Mouse (Mus musculus) kidney, adult 2 months (tissue): Measurements from ENCODE around the gene Cd300lg. TPM values are rescaled to one million over a fixed set of nuclear protein-coding genes. Genes with fewer than 3 reads are reported as not detected.

Experiments used
- DNase-seq: peaks from one replicate; pipeline ENCODE4 v3.0.0; 2021
- H3K27ac ChIP-seq: fragments of 200-500 bp; 2 replicates; pipeline ENCODE4 v1.5.1; 2012; ENCODE audit warnings: low read depth, low read length, control low read depth, inconsistent platforms; ENCODE audit not compliant: insufficient read depth
- H3K27me3 ChIP-seq: fragments of 200-500 bp; replicated peaks from 2 replicates; pipeline ENCODE4 v1.6.1; 2012; ENCODE audit warnings: mild to moderate bottlenecking, moderate library complexity, low read length, inconsistent platforms; ENCODE audit not compliant: control insufficient read depth, insufficient read depth
- H3K36me3 ChIP-seq: fragments of 200-500 bp; 2 replicates; pipeline ENCODE4 v1.6.1; 2012; ENCODE audit warnings: mild to moderate bottlenecking, moderate library complexity, low read length, inconsistent platforms; ENCODE audit not compliant: control insufficient read depth, insufficient read depth
- H3K4me1 ChIP-seq: fragments of 200-500 bp; 2 replicates; pipeline ENCODE4 v1.6.1; 2011; ENCODE audit warnings: low read length; ENCODE audit not compliant: control insufficient read depth, insufficient read depth
- H3K4me3 ChIP-seq: fragments of 200-500 bp; 2 replicates; pipeline ENCODE4 v1.5.1; 2011; ENCODE audit warnings: mild to moderate bottlenecking, low read depth, low read length, control low read depth; ENCODE audit not compliant: insufficient read depth
- CTCF ChIP-seq: fragments of 200-500 bp; conservative IDR thresholded peaks from 2 replicates; pipeline ENCODE4 v1.5.1; 2011; ENCODE audit warnings: low read depth, mild to moderate bottlenecking, control low read depth, low read length, moderate library complexity, mixed read lengths; ENCODE audit not compliant: insufficient read depth, insufficient read length
- POLR2A ChIP-seq: fragments of 200-500 bp; IDR thresholded peaks from one replicate; pipeline ENCODE4 v1.6.1; 2011; ENCODE audit warnings: low read depth, low read length, control low read depth
- WGBS: fragments of 180-500 bp; shearing (Covaris S2); methylation state at CpG from one replicate; pipeline ENCODE4 v1.1.7; 2018; 5-methylcytosine and 5-hydroxymethylcytosine counted together
- polyA plus RNA-seq: library from polyadenylated mRNA; depleted of rRNA; stranded (reverse); fragments of >200 nt; gene quantifications from 2 replicates; pipeline ENCODE4 v1.2.3, GENCODE M21; 2012; rRNA removed

The Cd300lg gene
- 62.1 and 67.1 TPM in 2 replicates for polyA plus RNA-seq

DNA sequence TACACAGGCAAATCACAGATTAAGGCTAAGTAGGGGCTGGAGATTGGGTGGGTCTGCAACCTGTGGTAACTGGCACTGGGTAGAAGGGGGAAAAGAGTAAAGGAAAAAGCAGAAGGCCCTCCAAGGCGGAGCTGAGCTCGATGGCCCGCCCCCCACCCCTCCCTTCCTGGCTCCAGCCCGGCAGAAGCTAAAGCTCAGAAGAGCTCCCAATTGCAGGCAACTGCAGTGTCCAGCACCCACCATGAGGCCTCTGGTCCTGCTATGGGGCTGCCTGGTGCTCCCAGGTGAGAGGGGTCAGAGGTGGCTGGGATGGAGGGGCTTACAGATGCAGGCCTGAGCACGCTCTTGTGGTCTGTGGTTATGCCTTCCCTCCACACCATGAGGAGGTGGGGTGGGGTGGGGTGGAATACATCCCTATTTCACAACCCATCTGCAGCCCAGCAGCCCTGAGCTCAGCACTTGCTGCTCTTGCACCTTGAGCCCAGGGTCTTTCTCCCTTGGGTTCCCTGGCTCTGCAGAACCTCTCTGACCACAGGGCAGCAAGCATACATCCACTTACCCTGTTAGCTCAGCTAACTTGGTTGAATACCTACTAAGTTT, at the start of gene Cd300lg:
Cd300lg (plus strand) TSS at position 160 of the 600 bp plus-strand sequence.
- 66% methylated on average over 5 of the region's 5 CpGs for WGBS
- Histone ChIP-seq H3K27me3 (no peaks in the 10 kb centered on the region), H3K4me3 (peak within 1 kb of the TSS; percentile 80), H3K36me3 (no peaks in the 10 kb centered on the region), H3K27ac (peak within 1 kb of the TSS; percentile 78), H3K4me1 (peaks cover 3% of the 10 kb centered on the region; the same call in 1 of the 2 replicates)
- peak; percentile 45 for DNase-seq
- TF ChIP-seq POLR2A (peak; percentile 27), CTCF (no peak)

DNA sequence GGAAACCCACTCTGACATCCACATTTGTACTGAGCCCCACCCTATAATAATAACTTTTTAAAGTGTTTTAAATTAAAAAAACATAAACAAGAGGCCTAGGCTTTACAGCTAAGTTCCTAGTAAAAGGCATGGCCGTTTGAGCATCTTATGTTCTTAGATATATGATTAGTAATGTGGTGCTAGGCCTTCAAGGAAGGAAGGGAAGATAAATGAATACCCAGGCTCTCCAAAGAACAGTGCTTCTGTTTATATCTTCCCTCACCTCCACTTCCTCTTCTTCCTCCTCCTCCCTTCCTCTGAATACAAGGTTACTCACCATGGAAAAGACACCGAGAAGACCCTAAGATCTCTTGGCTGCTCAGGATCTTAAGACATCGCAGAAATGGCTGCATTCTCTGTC, 49.5 kb upstream of the Cd300lg start:
- no peak for DNase-seq
- Histone ChIP-seq H3K27me3 (no peaks in the 10 kb centered on the region), H3K4me3 (no peak overlapping the region), H3K36me3 (no peaks in the 10 kb centered on the region), H3K4me1 (no peaks in the 10 kb centered on the region), H3K27ac (no peak overlapping the region)
- 79% methylated on average over 3 of the region's 3 CpGs for WGBS
- TF ChIP-seq POLR2A = no peak
- TF ChIP-seq CTCF = no peak

DNA sequence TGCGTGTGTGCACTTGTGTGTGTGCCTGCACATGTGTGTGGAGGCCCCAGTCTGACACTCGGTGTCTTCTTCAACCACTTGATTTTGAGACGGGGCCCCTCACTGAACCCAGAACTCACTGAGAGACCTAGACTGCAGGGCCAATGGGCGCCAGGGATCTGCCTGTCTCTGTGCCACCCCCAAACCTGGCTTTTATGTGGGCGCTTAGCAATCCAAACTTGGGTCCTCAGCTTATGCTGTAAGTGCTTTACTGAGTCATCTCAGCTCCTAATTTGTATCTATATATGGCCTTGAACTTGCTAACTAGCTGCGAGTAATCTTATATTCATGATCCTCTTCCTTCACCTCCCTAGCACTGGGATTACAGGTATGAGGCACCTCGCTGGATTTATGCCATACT, 48.9 kb upstream of the Cd300lg start:
- H3K4me3 ChIP-seq = no peak overlapping the region
- no peaks in the 10 kb centered on the region for H3K27me3 ChIP-seq
- H3K27ac ChIP-seq = no peak overlapping the region
- no peak for DNase-seq
- no peak for TF ChIP-seq CTCF
- TF ChIP-seq POLR2A = no peak
- no peaks in the 10 kb centered on the region for H3K36me3 ChIP-seq
- 96% methylated on average over 7 of the region's 7 CpGs for WGBS
- no peaks in the 10 kb centered on the region; the same call in 1 of the 2 replicates for H3K4me1 ChIP-seq

DNA sequence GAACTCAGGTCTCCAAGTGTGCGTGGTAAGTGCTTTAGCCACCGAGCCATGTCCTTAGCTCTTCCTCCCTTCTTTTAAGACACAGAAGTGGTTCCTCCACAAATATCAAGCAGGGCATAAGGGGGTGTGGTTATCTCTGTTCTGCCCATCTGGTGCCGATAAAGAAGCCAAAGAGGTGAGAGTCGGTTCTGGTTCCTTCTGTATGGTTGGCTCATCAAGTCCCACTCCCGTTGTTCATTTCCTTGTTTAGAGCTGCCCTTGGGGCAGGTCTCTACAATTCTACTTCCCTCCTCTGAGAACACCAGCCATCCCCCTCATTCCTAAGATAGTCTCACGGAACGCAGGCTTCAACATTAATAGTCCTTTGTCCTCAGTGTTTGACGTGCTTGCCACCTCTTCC, 47.2 kb upstream of the Cd300lg start:
- no peak overlapping the region for H3K4me3 ChIP-seq
- WGBS = 61% methylated on average over 8 of the region's 8 CpGs

DNA sequence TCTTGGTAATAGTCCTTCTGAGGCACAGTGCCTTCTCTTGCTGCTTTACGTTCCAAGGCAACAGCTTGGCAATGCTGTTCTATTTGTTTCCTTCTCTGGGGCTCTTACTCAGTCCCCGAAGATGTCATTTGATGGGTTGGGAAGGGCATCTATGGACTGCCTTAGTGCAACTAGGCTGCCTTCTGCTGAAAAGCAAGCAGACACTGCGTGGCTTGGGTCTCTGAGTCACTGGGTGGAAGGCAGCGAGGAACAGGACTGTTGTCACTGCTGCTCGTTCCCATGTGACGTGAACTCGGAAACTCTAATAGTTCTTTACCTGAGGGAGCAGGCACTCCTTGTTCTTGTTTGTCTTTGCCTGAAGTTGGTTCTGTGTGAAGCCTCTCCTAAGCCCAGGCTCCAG, 45.4 kb upstream of the Cd300lg start:
- TF ChIP-seq CTCF (no peak), POLR2A (no peak)
- no peak overlapping the region for H3K27ac ChIP-seq
- 93% methylated on average over 7 of the region's 7 CpGs for WGBS
- H3K4me1 ChIP-seq = no peaks in the 10 kb centered on the region; the same call in 1 of the 2 replicates
- H3K36me3 ChIP-seq = no peaks in the 10 kb centered on the region
- DNase-seq = no peak
- no peaks in the 10 kb centered on the region for H3K27me3 ChIP-seq
- no peak overlapping the region for H3K4me3 ChIP-seq

More for the DNA sequence above, 47.2 kb upstream of the Cd300lg start:
- Histone ChIP-seq H3K27ac (peak overlapping the region; percentile 32; the same call in 1 of the 2 replicates), H3K36me3 (no peaks in the 10 kb centered on the region), H3K27me3 (no peaks in the 10 kb centered on the region), H3K4me1 (no peaks in the 10 kb centered on the region; the same call in 1 of the 2 replicates)
- DNase-seq = peak; percentile 21
- TF ChIP-seq CTCF (no peak), POLR2A (no peak)

DNA sequence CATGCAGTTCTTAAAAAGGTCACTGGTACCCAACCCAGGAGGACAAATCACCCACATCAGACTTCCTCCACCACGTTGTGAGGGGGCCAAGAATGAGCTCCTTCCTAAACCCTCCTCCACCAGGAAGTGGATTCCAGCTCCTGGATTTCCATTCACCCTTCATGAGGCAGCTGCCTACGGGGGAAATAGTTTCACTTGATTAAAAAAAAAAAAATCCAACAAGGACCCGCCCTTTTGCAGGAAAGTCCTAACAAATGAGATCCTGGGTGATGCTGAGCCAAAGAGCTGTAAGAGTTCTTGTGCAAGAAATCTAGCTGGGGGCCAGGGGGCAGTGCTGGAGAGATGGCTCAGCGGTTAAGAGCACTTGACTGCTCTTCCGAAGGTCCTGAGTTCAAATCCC, 43.1 kb upstream of the Cd300lg start:
- no peak overlapping the region for H3K4me3 ChIP-seq
- H3K4me1 ChIP-seq = no peaks in the 10 kb centered on the region; the same call in 1 of the 2 replicates
- no peaks in the 10 kb centered on the region for H3K27me3 ChIP-seq
- TF ChIP-seq POLR2A = no peak
- no peak for TF ChIP-seq CTCF
- 26% methylated on average over 5 of the region's 5 CpGs for WGBS
- no peaks in the 10 kb centered on the region for H3K36me3 ChIP-seq
- peak overlapping the region; percentile 4; the same call in 1 of the 2 replicates for H3K27ac ChIP-seq
- DNase-seq = peak; percentile 57

DNA sequence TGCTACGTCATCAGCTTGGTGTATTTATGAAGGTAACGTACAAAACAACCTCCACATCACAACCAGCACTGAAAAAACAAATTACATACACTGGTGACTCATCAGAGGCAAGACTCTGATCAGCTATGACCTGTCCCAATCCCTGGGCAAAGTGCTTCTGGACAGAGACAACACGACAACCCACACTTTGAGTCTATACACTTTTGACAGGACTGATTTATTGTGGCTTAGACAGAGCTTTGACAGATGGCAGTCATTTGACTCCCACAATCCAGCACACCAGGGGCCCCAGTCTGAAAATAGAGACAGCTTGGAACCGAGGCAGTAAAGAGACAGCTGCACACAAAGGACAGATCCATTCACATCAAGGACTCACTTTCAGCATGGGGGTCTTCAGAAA, 41.8 kb upstream of the Cd300lg start:
- DNase-seq = no peak
- no peak overlapping the region for H3K27ac ChIP-seq
- TF ChIP-seq POLR2A (no peak), CTCF (no peak)
- H3K27me3 ChIP-seq = no peaks in the 10 kb centered on the region
- H3K4me3 ChIP-seq = no peak overlapping the region
- H3K4me1 ChIP-seq = no peaks in the 10 kb centered on the region; the same call in 1 of the 2 replicates
- WGBS = 76% methylated on average over 4 of the region's 4 CpGs
- no peaks in the 10 kb centered on the region for H3K36me3 ChIP-seq
